Mouse (Mus musculus) layer of hippocampus, adult 2 months (tissue): ENCODE results near the gene Preb. TPM values are rescaled to one million over a fixed set of nuclear protein-coding genes. Genes with fewer than 3 reads are reported as not detected.

Experiments used
- DNase-seq, 2 experiments: peaks; one replicate each; pipeline ENCODE4 v3.0.0; 2022; ENCODE audit warnings: low spot score in 2 of 2
- H3K27ac ChIP-seq: fragments of 200-600 bp; 2 replicates; pipeline ENCODE4 v1.8.1; 2022
- H3K4me3 ChIP-seq: fragments of 200-600 bp; 2 replicates; pipeline ENCODE4 v1.8.1; 2022; ENCODE audit warnings: mild to moderate bottlenecking
- CTCF ChIP-seq: fragments of 200-600 bp; conservative IDR thresholded peaks from 2 replicates; pipeline ENCODE4 v1.8.1; 2022; ENCODE audit warnings: antibody characterized with exemption, mild to moderate bottlenecking, moderate library complexity
- total RNA-seq, 2 experiments: library from RNA; stranded (reverse); gene quantifications; 2 replicates each; pipeline ENCODE4 v1.2.3; 2021

Preb gene
- total RNA-seq, 2 experiments from 2014 or later: 132 to 145 TPM

DNA sequence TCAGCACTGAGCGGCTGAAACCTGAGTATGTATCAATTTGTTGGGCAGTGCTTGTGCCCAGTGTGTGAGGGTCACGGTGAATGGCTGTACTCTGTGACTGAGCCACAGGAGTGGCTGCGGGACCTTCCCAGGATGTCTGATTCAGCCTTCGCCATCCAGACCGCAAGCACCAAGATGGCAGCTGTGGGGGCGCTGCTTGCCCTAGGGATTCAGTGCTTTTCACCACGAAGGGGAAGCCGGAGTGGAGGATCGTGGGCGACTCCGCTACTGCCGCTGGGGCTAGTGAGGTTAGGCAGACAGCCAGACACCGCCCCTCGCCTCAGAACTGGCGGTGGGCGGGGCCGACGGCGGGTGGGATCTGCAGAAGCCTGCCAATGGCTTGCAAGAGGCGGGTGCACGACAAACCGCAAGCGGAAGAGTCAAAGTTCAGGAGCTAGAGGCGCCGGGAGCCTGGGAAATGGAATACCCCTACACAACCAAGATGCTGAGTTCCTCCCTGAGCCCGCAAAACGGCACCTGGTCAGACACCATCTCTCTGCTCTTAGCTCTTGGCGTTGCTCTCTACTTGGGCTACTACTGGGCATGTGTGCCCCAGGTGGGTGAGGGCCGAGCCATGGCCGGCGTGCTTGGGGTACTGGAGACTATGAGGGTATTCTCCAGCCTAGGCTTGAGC is 10.4 kb downstream of the Preb start:
- TF ChIP-seq CTCF: peak; percentile 38
- Histone ChIP-seq H3K4me3 (peak overlapping the region; percentile 68), H3K27ac (peak overlapping the region; percentile 94)
- peak; percentile 91 to 93 for DNase-seq

DNA sequence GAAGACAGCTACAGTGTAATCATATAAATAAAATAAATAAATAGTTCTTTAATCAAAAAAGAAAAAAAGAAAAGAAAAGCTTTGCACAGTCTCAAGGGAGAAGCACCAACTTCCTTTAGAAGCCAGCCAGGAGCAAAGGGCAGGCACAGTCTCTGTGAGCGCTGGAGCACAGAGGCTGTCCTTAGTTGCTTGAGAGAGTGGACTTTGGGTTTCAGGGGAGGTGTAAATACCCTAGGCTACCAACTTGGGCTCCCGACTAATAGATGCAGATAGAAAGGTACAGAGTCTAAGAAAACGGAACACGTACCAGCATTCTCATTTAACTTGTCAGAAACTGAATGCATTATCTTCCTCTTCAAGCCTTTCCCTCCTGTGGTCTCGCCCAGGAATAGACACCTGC is 11.5 kb downstream of the Preb start:
- no peak overlapping the region for H3K4me3 ChIP-seq
- H3K27ac ChIP-seq: no peak overlapping the region
- DNase-seq: no peak
- no peak for TF ChIP-seq CTCF

DNA sequence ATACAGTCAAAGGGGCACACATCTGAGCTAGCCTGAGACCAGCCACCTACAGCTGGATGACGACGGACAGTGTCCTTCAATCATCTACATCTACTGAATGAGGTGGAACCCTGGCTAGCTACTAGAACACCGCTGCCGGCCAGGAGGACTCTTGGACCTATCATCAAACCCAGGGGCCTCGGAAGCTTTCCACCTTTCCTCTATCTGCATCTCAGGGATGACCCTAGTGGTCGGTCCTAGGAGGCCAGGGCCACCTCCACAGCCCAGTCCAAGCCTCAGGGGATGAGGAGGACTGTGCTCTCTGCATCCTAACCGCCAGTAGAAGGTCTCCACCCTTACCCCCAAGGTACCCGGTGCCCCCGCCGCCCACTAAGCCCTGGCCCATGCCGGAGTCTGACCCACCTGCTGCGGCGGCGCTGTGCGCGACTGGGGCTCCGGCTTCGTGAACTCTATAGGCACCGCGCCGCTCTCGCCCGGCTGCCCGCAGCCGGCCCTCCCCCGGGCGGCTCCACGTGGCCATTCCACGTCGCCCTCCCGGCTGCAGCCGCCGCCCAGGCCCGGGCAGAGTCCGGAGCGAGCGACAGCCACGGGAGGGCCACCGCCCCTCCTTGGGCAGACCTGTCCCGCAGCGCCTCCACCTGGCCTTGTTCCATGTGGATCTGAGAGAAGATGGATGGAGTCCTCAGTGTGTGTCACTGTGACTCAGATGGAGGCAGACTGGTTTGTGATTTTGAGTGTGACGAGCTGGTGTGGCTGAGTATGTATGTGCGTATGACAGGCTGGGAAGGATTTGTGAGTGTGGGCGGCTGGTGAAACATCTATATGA is 15.0 kb downstream of the Preb start, which contains the start of gene Cgref1:
Cgref1 (minus strand) TSS at position 636 of the 826 bp plus-strand sequence.
- DNase-seq: peak; percentile 66 to 67
- TF ChIP-seq CTCF: peak; percentile 57
- peak within 1 kb of the TSS; percentile 78 for H3K27ac ChIP-seq
- peak within 1 kb of the TSS; percentile 63 for H3K4me3 ChIP-seq

DNA sequence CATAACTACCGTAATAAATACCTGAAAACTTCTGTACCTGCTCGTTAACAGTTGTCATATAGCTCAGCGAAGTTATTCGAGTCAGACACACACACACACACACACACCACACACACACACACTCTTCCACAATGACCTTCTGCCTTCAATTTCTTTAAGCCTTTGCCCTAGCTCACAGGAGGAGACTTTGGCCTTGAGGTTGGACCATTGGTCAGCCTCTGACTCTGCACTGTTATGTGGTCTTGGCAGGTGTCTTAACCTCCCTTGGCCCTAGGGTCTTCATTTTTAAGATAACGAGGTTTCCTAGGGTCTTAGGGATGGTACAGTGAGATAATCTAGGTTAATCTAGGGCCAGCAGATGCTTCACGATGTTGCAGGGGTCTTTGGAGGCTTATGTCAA is 15.8 kb downstream of the Preb start:
- TF ChIP-seq CTCF: no peak
- DNase-seq: no peak
- H3K4me3 ChIP-seq: peak overlapping the region; percentile 63
- H3K27ac ChIP-seq: no peak overlapping the region

DNA sequence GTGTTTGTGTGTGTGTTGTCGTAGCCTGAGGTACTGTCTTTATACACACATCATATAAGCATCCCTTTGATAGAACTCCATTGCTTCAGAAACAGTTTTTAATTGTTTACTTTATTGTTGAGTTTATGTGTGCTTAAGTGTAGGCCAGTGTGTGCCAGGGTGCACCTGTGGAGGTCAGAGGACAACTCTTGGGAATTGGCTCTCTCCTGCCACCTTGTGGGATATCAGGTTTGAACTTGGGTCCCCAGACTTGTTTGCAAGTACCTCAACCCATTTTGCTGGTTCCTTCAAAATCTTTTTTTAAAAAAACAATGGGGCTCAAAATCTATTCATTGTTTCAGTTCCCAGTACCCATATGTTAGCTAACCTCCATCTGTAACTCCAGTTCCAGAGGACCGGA is 17.2 kb downstream of the Preb start:
- no peak overlapping the region for H3K4me3 ChIP-seq
- TF ChIP-seq CTCF: peak; percentile 69
- DNase-seq: no peak
- H3K27ac ChIP-seq: no peak overlapping the region

DNA sequence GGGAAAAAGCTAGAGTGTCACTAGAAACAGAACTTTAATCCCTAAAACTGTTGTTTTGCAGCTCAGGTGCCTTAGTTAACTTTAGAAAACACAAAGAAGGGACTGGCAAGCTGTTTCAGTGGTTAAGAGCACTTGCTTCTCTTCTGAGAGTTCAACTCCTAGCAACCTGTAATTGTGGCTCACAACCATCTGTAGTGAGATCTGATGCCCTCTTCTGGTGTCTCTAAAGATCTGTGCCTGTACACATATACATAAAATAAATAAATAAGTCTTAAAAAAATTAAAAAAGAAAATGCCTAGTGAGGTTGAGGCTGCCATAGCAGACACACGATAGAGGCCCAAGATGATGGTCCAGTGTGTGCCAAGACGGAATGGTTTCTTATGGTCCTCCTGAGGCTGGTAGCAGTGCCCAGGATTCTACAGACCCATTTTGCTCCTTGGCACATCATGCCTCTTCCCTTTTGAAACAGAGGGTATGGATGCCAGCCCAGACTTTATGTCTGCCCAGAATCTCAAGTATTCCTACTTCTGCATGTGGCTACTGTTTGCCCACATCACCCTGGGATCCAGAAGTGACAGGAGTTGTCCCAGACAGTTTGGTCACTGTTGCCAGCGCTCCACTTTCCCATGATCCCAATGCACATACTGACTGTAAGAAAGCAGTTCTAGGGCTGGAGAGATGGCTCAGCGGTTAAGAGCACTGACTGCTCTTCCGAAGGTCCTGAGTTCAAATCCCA is 25.3 kb downstream of the Preb start:
- no peak for DNase-seq
- no peak overlapping the region for H3K4me3 ChIP-seq
- no peak overlapping the region for H3K27ac ChIP-seq
- peak; percentile 65 for TF ChIP-seq CTCF

DNA sequence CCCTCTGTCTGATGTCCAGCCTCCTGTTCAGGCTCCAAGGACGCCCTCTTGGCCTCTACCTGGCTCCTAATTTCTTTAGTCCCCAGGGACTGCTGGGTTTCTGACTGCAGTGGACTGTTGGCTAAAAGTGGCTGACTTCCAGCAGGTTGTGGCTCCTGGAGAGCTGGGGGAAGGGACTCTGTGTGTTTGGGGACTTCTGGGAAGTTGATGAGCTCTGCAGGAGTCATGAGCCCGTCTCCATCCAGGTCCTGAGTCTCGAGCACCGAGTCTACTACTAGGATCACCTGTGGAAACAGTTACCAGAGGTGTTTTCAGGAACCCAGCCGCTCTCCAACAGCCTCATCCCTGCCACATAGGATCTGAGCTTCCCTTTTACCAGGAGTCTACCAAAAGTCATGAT is 26.5 kb downstream of the Preb start:
- no peak for TF ChIP-seq CTCF
- no peak overlapping the region for H3K27ac ChIP-seq
- H3K4me3 ChIP-seq: no peak overlapping the region
- DNase-seq: no peak

DNA sequence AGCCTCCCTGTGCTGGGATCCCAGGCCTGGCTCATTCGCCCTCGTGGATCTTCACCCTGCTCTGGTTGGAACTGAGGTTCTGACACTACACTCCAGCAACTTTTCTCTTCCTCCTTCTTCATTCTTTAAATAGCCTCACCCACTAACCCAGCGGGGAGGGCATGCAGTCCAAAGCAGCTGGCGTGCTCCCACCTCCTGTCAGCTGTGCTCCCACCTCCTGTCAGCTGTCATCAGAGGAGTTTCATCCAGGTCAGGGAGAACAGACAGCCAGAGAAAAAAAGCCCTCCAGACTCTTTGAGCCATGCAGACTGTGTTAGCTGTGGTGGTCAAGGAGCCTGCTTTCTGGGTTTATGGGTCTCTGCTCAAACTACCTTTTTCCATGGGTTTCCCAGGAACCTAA is 28.8 kb downstream of the Preb start:
- no peak for DNase-seq
- no peak for TF ChIP-seq CTCF
- Histone ChIP-seq H3K27ac (no peak overlapping the region), H3K4me3 (no peak overlapping the region)

DNA sequence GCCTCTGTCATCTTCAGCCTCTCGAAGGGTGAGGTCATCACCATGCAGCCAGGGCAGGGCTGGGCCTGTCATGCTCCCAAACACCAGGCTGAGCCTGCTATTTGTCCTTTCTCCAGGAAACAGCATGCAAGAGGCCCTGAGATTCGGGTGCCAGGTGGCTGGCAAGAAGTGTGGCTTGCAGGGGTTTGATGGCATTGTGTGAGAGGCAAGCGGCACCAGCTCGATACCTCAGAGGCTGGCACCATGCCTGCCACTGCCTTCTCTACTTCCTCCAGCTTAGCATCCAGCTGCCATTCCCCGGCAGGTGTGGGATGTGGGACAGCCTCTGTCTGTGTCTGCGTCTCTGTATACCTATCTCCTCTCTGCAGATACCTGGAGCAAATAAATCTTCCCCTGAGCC is 29.3 kb downstream of the Preb start:
- no peak for DNase-seq
- Histone ChIP-seq H3K4me3 (no peak overlapping the region), H3K27ac (no peak overlapping the region)
- TF ChIP-seq CTCF: no peak

DNA sequence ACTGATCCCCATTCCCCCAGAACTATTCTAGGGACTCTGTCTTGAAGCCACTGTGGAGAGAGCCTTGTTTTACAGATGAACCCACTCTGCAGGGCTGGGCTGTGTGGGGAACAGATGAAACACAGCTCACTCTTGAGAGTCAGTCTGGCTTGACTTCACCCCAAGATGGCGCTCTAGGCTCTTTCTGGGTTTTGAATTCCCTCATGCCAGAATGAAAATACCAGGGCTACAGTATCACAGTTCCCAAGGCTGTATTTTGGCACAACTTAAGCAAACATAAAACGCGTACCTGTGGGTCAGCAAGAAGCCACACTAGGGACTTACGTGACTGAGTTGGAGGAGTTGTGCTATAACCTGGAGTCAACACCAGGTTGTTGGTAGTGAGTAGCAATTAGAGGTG is 30.0 kb downstream of the Preb start:
- H3K4me3 ChIP-seq: no peak overlapping the region
- TF ChIP-seq CTCF: peak; percentile 91
- peak; percentile 69 to 86 for DNase-seq
- no peak overlapping the region for H3K27ac ChIP-seq

DNA sequence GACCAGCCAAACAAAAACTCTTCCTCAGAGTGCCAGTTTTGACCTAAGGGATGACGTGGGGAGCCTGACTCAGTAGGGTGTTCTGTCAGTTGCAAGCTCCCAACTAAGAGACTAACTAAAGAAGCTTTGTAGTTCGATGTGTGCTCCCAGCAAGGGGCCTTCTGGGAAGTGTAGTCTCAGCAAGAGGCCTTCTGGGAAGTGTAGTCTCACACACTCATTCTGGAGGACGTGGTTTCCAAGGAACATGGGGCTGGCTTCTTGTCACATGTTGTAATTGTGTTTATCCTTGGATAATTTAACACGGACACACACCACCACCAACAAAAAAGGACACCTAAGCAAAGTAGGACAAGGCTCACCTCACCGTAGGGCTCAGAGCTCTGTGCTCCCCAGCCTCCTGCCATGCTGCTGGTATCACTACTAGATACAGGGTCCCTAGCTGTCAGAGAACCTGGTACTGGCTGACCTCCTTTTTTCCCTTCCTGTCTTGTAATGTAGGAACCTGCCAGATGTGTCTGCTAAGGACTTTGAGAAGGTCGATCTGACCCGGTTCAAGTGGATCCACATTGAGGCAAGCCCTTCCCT is 32.1 kb downstream of the Preb start:
- Histone ChIP-seq H3K4me3 (no peak overlapping the region; the same call in 1 of the 2 replicates), H3K27ac (peak overlapping the region; percentile 74)
- no peak for TF ChIP-seq CTCF
- DNase-seq: peak; percentile 58 to 78

DNA sequence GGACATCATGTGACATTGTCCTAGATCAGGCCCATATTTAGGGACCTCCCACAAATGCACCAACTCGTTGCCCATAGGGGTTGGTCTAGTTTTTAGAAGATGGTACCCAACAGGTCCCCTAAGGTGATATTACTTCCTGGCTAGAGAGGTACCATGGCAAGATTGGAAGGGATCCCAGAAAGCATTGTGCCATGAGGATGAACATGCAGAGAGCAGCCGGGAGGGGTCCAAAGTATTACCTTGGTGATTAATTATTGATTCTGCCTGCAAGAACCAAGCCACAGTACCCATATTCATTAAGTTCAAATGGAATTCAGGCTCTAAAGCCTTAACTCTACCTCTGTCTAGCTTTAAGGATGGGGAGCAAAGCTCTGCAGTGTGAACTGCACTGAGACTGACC is 34.1 kb downstream of the Preb start:
- no peak for DNase-seq
- Histone ChIP-seq H3K27ac (no peak overlapping the region), H3K4me3 (no peak overlapping the region)
- no peak for TF ChIP-seq CTCF

DNA sequence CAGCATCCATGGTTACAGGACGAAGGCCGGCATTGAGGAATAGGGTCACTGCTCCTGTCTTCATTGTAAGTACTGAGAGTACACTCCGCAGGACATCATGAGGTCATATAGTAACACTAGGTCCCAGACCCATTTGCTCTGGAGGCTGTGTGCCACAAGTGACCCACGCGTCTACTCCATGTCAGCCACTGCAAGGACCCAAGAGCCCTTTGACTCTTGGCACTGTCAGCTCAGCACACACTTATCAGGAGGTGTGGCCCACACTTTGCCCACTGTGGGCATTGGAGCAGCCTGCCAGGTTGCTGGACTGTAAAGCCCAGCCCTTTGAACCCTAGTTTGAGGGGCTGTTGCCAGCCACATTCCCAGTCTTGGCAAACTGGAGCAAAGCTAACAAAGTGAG is 34.9 kb downstream of the Preb start:
- no peak for TF ChIP-seq CTCF
- no peak for DNase-seq
- Histone ChIP-seq H3K27ac (no peak overlapping the region), H3K4me3 (no peak overlapping the region)
